Mouse (Mus musculus): ENCODE results near the gene Wipi2. TPM values are rescaled to one million over a fixed set of nuclear protein-coding genes. Genes with fewer than 3 reads are reported as not detected.

Gene Wipi2
- polyA plus RNA-seq, 1 experiment = 54.4 TPM

- no peak for DNase-seq
- Histone ChIP-seq H3K36me3 (ENCODE audit: control insufficient read depth, insufficient read depth, low read length) (no peaks in the 10 kb centered on the region), H3K27me3 (ENCODE audit: control insufficient read depth, insufficient read depth, low read length) (peaks cover 14% of the 10 kb centered on the region), H3K4me1 (replicated peaks; ENCODE audit: control insufficient read depth, insufficient read depth, low read length) (peaks cover 4% of the 10 kb centered on the region), H3K4me3 (ENCODE audit: control insufficient read depth, insufficient read depth, low read length) (no peak overlapping the region), H3K27ac (ENCODE audit: control insufficient read depth, insufficient read depth, low read length) (no peak overlapping the region)
- TF ChIP-seq POLR2A (IDR thresholded peaks at IDR 0.05; ENCODE audit: control insufficient read depth, extremely low read depth, insufficient read depth, low read length, poor library complexity) = no peak
- no peak for TF ChIP-seq CTCF (IDR thresholded peaks at IDR 0.05; ENCODE audit: borderline replicate concordance, control insufficient read depth, extremely low read depth, insufficient read depth, low read length, poor library complexity)
- WGBS = 16% methylated on average over 15 of the region's 15 CpGs
Measured at GRCm38 (mm10) chr5:142700842-142701589, 73.5 kb downstream of the Wipi2 start.

- TF ChIP-seq CTCF (IDR thresholded peaks at IDR 0.05; ENCODE audit: borderline replicate concordance, control insufficient read depth, extremely low read depth, insufficient read depth, low read length, poor library complexity) (no peak), POLR2A (IDR thresholded peaks at IDR 0.05; ENCODE audit: control insufficient read depth, extremely low read depth, insufficient read depth, low read length, poor library complexity) (no peak)
- H3K36me3 ChIP-seq (ENCODE audit: control insufficient read depth, insufficient read depth, low read length) = no peaks in the 10 kb centered on the region
- no peak for DNase-seq
- peaks cover 14% of the 10 kb centered on the region for H3K27me3 ChIP-seq (ENCODE audit: control insufficient read depth, insufficient read depth, low read length)
- H3K27ac ChIP-seq (ENCODE audit: control insufficient read depth, insufficient read depth, low read length) = no peak overlapping the region
- peaks cover 4% of the 10 kb centered on the region for H3K4me1 ChIP-seq (replicated peaks; ENCODE audit: control insufficient read depth, insufficient read depth, low read length)
- H3K4me3 ChIP-seq (ENCODE audit: control insufficient read depth, insufficient read depth, low read length) = peak overlapping the region; percentile 31
- 3% methylated on average over 69 of the region's 72 CpGs for WGBS
Measured at GRCm38 (mm10) chr5:142701651-142702510, 74.4 kb downstream of the Wipi2 start.

- DNase-seq = no peak
- Histone ChIP-seq H3K36me3 (ENCODE audit: control insufficient read depth, insufficient read depth, low read length) (no peaks in the 10 kb centered on the region), H3K4me3 (ENCODE audit: control insufficient read depth, insufficient read depth, low read length) (peak overlapping the region; percentile 31), H3K27ac (ENCODE audit: control insufficient read depth, insufficient read depth, low read length) (no peak overlapping the region), H3K27me3 (ENCODE audit: control insufficient read depth, insufficient read depth, low read length) (peaks cover 14% of the 10 kb centered on the region), H3K4me1 (replicated peaks; ENCODE audit: control insufficient read depth, insufficient read depth, low read length) (peaks cover 4% of the 10 kb centered on the region)
- TF ChIP-seq POLR2A (IDR thresholded peaks at IDR 0.05; ENCODE audit: control insufficient read depth, extremely low read depth, insufficient read depth, low read length, poor library complexity) = no peak
- TF ChIP-seq CTCF (IDR thresholded peaks at IDR 0.05; ENCODE audit: borderline replicate concordance, control insufficient read depth, extremely low read depth, insufficient read depth, low read length, poor library complexity) = no peak
- WGBS = 31% methylated on average over 18 of the region's 18 CpGs
Measured at GRCm38 (mm10) chr5:142702511-142703138, 75.1 kb downstream of the Wipi2 start.

- H3K4me1 ChIP-seq (replicated peaks; ENCODE audit: control insufficient read depth, insufficient read depth, low read length) = peaks cover 4% of the 10 kb centered on the region
- peaks cover 14% of the 10 kb centered on the region for H3K27me3 ChIP-seq (ENCODE audit: control insufficient read depth, insufficient read depth, low read length)
- DNase-seq = no peak
- no peak overlapping the region for H3K4me3 ChIP-seq (ENCODE audit: control insufficient read depth, insufficient read depth, low read length)
- WGBS = 89% methylated on average over 10 of the region's 10 CpGs
- H3K27ac ChIP-seq (ENCODE audit: control insufficient read depth, insufficient read depth, low read length) = no peak overlapping the region
- no peak for TF ChIP-seq POLR2A (IDR thresholded peaks at IDR 0.05; ENCODE audit: control insufficient read depth, extremely low read depth, insufficient read depth, low read length, poor library complexity)
- H3K36me3 ChIP-seq (ENCODE audit: control insufficient read depth, insufficient read depth, low read length) = no peaks in the 10 kb centered on the region
Measured at GRCm38 (mm10) chr5:142703569-142703968, 76.1 kb downstream of the Wipi2 start.

DNA sequence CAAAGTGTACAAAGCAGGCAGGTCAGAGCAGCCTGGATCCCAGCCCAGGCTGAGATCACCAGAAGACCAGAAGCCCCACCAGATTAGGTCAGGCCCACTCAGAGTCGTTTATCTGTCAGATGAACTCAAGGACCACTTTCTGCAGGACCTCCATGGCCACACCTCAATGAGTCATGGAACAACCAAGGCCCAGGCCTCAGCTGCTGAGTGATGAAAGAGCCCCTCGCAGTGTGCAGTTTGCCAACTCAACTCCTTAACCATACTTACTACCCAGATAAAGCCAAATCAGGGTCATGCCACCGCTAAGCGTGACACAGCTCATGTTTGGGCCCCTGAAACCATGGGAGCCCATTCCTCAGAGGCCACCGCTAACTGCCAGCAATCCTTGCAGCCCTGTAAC lies 80.2 kb downstream of the Wipi2 start:
- no peaks in the 10 kb centered on the region for H3K36me3 ChIP-seq (ENCODE audit: control insufficient read depth, insufficient read depth, low read length)
- no peak for TF ChIP-seq CTCF (IDR thresholded peaks at IDR 0.05; ENCODE audit: borderline replicate concordance, control insufficient read depth, extremely low read depth, insufficient read depth, low read length, poor library complexity)
- no peak for TF ChIP-seq POLR2A (IDR thresholded peaks at IDR 0.05; ENCODE audit: control insufficient read depth, extremely low read depth, insufficient read depth, low read length, poor library complexity)
- H3K27me3 ChIP-seq (ENCODE audit: control insufficient read depth, insufficient read depth, low read length) = peaks cover 1% of the 10 kb centered on the region; the same call in 1 of the 2 replicates
- no peak overlapping the region for H3K4me3 ChIP-seq (ENCODE audit: control insufficient read depth, insufficient read depth, low read length)
- no peak overlapping the region for H3K27ac ChIP-seq (ENCODE audit: control insufficient read depth, insufficient read depth, low read length)
- DNase-seq = no peak
- 90% methylated on average over 5 of the region's 5 CpGs for WGBS
- H3K4me1 ChIP-seq (replicated peaks; ENCODE audit: control insufficient read depth, insufficient read depth, low read length) = no peaks in the 10 kb centered on the region

DNA sequence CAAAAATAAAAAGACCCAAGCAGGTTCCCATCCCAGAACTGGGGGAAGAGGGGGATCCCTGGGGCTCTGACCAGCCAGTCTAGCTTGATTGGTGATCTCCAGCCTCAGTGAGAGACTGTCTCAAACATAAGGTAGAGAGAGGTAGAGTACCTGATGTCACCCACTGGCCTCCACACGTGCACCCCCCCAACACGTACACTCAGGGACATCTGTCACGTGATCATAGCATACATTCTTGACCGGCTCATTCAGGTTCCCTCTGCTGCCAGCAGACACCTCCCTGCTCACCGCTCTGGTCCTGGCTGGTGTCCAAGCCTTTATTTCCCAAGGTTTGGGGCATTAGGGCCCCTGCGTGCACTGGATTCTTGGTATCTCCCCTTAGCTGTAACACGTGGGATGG lies 81.9 kb downstream of the Wipi2 start:
- WGBS = 78% methylated on average over 7 of the region's 7 CpGs
- Histone ChIP-seq H3K4me3 (ENCODE audit: control insufficient read depth, insufficient read depth, low read length) (no peak overlapping the region), H3K36me3 (ENCODE audit: control insufficient read depth, insufficient read depth, low read length) (no peaks in the 10 kb centered on the region), H3K4me1 (replicated peaks; ENCODE audit: control insufficient read depth, insufficient read depth, low read length) (no peaks in the 10 kb centered on the region), H3K27me3 (ENCODE audit: control insufficient read depth, insufficient read depth, low read length) (no peaks in the 10 kb centered on the region; the same call in 1 of the 2 replicates), H3K27ac (ENCODE audit: control insufficient read depth, insufficient read depth, low read length) (no peak overlapping the region)
- TF ChIP-seq CTCF (IDR thresholded peaks at IDR 0.05; ENCODE audit: borderline replicate concordance, control insufficient read depth, extremely low read depth, insufficient read depth, low read length, poor library complexity) (no peak), POLR2A (IDR thresholded peaks at IDR 0.05; ENCODE audit: control insufficient read depth, extremely low read depth, insufficient read depth, low read length, poor library complexity) (no peak)
- no peak for DNase-seq

Data from thymus, adult 2 months (tissue).